Mouse (Mus musculus) retina, embryonic 14.5 days (tissue): ENCODE measurements around the gene Gm43517.

ENCODE experiments used
- DNase-seq: peaks from one replicate; pipeline ENCODE4 v3.0.0-alpha.2; 2015; ENCODE audit warnings: low spot score

Gene Gm43517

DNA sequence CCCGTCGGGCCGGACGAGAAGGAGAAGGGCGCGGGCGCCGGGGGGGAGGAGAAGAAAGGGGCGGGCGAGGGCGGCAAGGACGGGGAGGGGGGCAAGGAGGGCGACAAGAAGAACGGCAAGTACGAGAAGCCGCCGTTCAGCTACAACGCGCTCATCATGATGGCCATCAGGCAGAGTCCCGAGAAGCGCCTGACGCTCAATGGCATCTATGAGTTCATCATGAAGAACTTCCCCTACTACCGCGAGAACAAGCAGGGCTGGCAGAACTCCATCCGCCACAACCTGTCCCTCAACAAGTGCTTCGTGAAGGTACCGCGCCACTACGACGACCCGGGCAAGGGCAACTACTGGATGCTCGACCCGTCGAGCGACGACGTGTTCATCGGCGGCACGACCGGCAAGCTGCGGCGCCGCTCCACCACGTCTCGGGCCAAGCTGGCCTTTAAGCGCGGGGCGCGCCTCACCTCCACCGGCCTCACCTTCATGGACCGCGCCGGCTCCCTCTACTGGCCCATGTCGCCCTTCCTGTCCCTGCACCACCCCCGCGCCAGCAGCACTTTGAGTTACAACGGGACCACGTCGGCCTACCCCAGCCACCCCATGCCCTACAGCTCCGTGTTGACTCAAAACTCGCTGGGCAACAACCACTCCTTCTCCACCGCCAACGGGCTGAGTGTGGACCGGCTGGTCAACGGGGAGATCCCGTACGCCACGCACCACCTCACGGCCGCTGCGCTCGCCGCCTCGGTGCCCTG, at the start of gene Gm43517:
Gene Gm43517 (plus strand): TSS at position 299 of the 755 bp plus-strand sequence.
- DNase-seq = peak; percentile 59

GRCm38 (mm10) chr12:49349697-49350096, 35.3 kb upstream of the Gm43517 start:
- DNase-seq = no peak

GRCm38 (mm10) chr12:49368931-49369330, 16.0 kb upstream of the Gm43517 start:
- DNase-seq = peak; percentile 63

DNA sequence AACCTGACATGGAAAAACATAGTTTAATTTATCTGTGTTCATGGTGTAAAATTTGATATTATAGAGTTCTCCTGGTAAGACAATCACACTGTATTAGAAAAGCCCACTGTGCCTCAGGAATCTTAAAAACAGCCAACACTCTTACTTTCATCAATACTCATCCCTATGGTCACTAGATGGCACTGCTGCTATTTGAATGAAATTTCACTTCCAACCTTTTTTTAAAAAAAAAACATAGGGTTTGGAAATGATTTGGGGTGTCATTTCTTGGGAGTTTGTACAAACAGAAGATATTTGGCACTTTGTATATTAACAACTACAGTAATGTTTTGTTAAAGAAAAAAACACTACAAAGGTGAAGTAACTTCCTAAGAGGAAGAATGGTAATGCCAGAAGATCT, 12.8 kb upstream of the Gm43517 start:
- DNase-seq = peak; percentile 83

- peak; percentile 8 for DNase-seq
Measured at GRCm38 (mm10) chr12:49373176-49373575, 11.8 kb upstream of the Gm43517 start.

GRCm38 (mm10) chr12:49373821-49374605, 11.0 kb upstream of the Gm43517 start:
- peak; percentile 54 for DNase-seq

DNA sequence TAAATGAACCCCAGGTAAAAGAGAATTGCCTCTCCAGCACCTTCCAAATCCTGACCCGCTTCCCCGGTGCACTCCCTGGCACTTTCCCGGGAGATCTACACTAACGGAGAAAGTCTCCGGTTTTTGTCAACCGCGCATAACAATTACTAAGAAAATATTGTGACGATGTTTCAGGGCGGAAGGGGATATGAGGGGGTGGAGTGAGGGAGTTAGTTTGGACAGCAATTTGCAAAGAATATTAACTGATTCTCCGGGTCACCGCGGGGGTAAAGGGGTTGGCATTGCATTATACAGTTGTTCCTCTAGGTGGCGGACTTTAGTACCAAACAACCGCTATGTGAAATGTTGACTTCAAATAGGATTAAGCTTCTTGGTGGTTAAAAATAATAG, 10.4 kb upstream of the Gm43517 start:
- DNase-seq = peak; percentile 84

GRCm38 (mm10) chr12:49375427-49376317, 9.3 kb upstream of the Gm43517 start:
- DNase-seq = peak; percentile 27

GRCm38 (mm10) chr12:49376318-49376992, 8.5 kb upstream of the Gm43517 start:
- peak; percentile 27 for DNase-seq

DNA sequence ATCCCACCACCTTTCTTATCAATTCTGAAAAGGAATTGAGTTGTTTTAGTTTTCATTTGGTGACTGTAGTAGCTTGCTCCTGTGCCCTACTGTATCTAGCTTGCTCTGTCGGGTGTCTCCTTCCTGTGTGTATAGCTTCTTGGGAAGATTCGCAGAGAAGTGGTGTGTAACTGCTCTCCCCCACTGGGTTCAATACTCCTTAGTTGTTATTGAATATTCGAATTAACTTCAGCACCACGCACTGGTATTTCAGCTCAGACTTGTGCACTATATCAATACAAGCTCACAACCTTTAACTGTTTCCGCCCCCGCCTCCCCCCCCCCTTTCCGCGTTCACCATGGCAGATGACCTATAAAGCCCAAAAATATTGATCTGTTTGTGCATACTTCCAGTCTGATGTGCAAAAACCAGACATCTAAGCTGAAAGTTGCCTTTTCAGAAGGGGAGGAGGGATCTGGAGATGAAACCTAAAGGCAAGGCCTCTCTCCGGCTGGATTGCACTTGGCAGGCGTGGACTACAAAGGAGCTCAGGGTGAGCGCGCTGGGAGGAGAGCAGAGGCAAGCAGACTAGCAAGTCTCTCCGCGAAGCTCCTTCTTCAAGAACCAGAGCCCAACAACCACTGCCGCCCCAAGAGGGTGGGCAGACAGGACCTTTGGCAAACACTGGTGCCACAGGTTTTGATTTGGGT, 7.5 kb upstream of the Gm43517 start:
- peak; percentile 66 for DNase-seq

DNA sequence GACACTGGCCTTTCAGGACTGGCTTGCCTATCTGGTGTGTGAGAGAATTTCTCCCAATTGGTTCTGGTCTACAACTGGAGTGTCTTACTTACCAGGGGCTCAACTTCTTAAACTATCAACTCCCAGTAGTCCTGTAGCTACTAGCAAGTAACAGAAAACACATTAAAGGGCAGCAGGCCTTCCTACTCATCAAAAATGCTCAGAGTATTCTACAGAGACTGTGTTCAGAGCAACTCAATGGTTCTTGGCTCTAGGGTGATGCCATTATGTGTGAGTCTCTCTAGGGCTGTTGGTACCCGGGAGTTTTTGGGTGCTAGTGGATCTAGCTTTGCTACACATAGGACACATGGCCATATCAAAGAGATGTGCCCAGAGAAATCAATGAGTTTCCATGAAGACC, 6.1 kb upstream of the Gm43517 start:
- no peak for DNase-seq

DNA sequence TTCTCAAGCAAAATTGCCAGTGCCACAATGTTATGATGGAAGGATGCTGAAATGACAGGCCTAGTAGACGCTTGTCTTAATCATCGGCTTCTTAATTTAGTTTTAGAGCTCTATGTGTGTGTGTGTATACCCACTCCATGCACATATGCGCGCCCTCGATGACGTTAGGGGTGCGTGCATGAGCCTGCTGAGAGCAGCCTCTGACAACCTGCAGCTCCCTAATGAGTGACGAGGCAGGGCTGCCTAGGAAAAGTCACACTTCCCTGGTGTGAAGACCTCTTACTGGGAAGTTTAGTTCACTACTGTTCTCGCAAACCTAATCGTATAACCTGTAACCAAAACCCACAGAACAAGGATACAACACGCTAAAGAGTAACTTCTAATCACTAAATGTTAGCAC, 5.5 kb upstream of the Gm43517 start:
- no peak for DNase-seq

DNA sequence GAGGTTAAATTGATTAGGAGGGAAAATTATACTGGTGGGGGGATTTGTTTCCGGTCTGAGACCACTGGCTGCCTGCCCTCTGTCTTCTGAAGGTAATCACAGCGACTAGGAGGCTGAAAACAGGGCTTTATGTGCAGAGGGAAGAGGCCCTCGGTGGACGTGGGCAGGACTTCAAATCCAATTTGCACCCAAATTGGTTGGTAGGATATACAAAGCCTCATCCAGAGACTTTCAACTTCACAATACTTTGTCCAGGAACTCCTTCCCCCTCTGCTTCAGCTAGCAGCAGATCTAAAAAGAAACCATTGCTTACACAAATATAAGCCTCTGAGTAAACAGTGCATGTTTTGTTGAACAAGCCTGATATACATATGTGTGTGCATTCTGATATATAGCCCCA, 4.5 kb upstream of the Gm43517 start:
- peak; percentile 21 for DNase-seq

- peak; percentile 37 for DNase-seq
Measured at GRCm38 (mm10) chr12:49381031-49381525, 3.9 kb upstream of the Gm43517 start.

DNA sequence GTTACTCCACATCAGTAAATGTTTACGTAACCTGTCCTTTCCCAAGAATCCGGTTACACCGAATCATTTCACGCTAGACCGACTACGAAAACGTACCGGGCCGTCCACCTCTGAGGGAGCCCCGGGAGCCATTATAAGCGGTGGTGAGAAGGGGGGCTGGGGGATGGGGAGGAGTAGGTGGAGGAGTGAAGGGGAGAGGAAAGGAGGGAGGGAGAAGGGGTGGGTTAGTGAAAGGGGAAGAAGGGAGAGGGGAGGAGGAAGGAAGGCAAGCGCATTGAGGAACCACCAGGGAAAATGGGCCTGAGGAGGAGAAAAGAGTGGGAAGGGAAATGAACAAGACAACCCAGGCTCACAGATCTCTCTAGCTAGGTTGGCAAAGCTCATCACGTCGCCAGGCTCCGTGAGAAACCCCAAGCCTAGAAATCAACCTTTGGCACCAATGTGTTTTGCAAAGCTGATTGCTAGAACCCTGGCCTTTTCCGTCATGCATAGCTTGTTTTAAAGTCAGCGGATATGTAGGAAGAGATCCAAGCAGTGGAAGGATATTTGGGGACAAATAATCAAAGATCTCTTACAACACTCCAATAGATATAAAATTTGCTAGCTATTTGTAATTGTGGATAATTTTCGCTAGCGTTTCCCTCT, 3.1 kb upstream of the Gm43517 start:
- peak; percentile 49 for DNase-seq

DNA sequence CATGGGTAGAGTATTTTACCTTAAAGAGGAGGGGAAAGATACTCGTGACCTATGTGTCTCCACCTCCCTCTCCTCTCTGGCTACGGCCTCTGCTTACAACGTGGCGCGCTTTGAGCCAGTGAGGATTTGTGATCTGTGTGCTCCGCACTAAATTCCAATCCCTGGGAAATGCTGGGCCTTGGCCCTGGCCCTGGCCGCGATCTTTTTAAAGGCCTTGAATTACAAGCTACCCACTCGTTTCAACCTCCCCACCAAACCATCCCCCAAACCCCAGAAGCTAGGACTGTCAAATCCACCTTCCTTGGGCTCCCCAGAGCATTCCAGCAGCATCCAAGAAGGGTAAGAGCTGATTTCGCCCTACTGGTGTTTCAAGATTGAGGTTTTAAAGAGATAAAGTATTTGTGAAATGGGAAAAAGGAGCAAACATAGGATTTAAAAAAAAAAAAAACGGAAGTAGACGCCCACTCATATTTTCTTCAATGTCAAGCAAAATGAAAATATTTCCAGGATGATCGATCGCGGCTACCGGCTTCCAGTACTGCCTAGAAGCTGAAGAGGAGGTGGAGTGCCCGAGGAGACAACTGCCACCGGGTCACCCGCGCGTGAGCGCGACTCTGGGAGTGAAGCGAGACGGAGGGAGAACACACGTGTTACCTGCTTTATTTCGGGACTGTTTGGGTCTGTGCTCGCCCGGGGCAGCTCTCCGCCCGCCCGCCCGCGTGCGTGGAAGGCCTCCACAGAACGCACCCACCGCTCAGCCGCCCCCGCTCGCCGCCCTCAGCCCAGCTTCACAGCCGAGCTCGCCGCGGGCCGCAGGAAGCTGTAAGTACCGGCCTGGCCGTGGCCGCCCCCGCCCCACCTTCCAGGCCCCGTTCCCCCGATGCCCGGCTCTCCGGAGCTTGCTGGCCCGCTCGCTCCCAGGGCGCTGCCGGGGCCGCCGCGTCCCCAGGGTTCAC, 2.1 kb upstream of the Gm43517 start, which contains the start of gene Foxg1:
Gene Foxg1 (plus strand): TSS at position 96 of the 956 bp plus-strand sequence.
- DNase-seq = peak; percentile 53

DNA sequence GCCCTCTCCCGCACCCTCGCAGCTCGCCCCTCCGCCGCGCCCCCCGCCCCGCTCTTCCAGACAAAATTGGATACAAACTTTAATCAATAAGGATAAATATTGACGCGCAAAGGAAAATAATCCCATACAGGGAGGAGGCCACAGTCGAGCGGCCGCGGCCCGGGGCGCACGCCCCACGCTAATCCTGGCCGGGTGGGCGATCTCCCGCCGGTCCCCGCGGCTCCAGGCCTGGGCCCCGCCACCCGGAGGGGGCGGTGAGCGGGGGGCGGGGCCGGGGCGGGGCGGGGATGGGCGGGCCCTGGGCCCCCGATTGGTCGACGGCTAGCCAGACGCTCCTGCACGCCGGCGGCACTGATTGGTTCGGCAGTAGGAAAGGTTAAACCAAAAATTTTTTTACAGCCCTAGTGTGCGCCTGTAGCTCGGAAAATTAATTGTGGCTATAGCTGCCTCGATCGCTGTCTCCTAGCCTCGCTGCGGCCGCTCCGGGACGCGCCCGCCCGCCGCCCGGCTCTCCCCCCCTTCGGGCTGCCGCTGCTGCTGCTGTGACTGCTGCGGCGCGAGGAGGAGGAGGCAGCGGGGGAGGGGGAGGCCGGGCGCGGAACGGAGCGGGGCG, 1.3 kb upstream of the Gm43517 start:
- DNase-seq = peak; percentile 83

- peak; percentile 37 for DNase-seq
Measured at GRCm38 (mm10) chr12:49384295-49384875, 589 bp upstream of the Gm43517 start.
